Mouse (Mus musculus) hindbrain, postnatal 0 days (tissue): ENCODE results near the gene Ercc6. TPM values are rescaled to one million over a fixed set of nuclear protein-coding genes. Genes with fewer than 3 reads are reported as not detected.

Source experiments
- ATAC-seq: fragments of 200-750 bp; cut with Nextera tagmentation; 2 replicates; pipeline ENCODE4 v1.8.0; 2017; ENCODE audit warnings: mild to moderate bottlenecking, moderate TSS enrichment, moderate library complexity
- DNase-seq: peaks from one replicate; pipeline ENCODE4 v3.0.0-alpha.2; 2015; ENCODE audit warnings: low spot score
- H3K27ac ChIP-seq: fragments of 300-500 bp; sonication (generic); 2 replicates; pipeline ENCODE4 v1.5.1; 2014; ENCODE audit warnings: mild to moderate bottlenecking
- H3K27me3 ChIP-seq: fragments of 300-500 bp; sonication (generic); 2 replicates; pipeline ENCODE4 v1.6.1; 2014; ENCODE audit warnings: low read length, mixed read lengths; ENCODE audit not compliant: insufficient read depth
- H3K36me3 ChIP-seq: fragments of 300-500 bp; sonication (generic); 2 replicates; pipeline ENCODE4 v1.6.1; 2014; ENCODE audit warnings: low read length, mixed read lengths; ENCODE audit not compliant: insufficient read depth
- H3K4me1 ChIP-seq: fragments of 300-500 bp; sonication (generic); 2 replicates; pipeline ENCODE4 v1.6.1; 2014; ENCODE audit warnings: antibody characterized with exemption, low read length, mixed read lengths; ENCODE audit not compliant: insufficient read depth
- H3K4me2 ChIP-seq: fragments of 300-500 bp; sonication (generic); 2 replicates; pipeline ENCODE4 v1.6.1; 2014; ENCODE audit warnings: low read depth, mild to moderate bottlenecking, low read length, moderate library complexity, mixed read lengths
- H3K4me3 ChIP-seq: fragments of 300-500 bp; sonication (generic); 2 replicates; pipeline ENCODE4 v1.5.1; 2014; ENCODE audit warnings: low read length
- H3K9ac ChIP-seq: fragments of 300-500 bp; sonication (generic); replicated peaks from 2 replicates; pipeline ENCODE4 v1.6.1; 2014; ENCODE audit warnings: mild to moderate bottlenecking, low read length, moderate library complexity, mixed read lengths
- H3K9me3 ChIP-seq: fragments of 300-500 bp; sonication (generic); 2 replicates; pipeline ENCODE4 v1.6.1; 2016; ENCODE audit warnings: low read length, mixed read lengths
- CTCF ChIP-seq: IDR thresholded peaks from 2 replicates; pipeline ENCODE4 v1.5.1; 2016; ENCODE audit warnings: antibody characterized with exemption, control low read depth, low read depth
- WGBS: fragments of 180-500 bp; shearing (Covaris S2); extraction: QIAGEN DNeasy Blood & Tissue Kit; methylation state at CpG from one replicate; pipeline ENCODE4 v1.1.7; 2014; 5-methylcytosine and 5-hydroxymethylcytosine counted together
- polyA plus RNA-seq: library from polyadenylated mRNA; unstranded; fragments of >200 nt; fragmentation: Nextera tagmentation; extraction: Ambion mirVana; gene quantifications from 2 replicates; pipeline ENCODE4 v1.2.1, GENCODE M21; 2015
- total RNA-seq: library from RNA; depleted of rRNA; stranded (reverse); fragments of >200 nt; gene quantifications from 2 replicates; pipeline ENCODE4 v1.2.3, GENCODE M21; 2014

Gene Ercc6
- total and polyA plus RNA-seq, 2 experiments from 2014 or later: 12.2 to 18.3 TPM

DNA sequence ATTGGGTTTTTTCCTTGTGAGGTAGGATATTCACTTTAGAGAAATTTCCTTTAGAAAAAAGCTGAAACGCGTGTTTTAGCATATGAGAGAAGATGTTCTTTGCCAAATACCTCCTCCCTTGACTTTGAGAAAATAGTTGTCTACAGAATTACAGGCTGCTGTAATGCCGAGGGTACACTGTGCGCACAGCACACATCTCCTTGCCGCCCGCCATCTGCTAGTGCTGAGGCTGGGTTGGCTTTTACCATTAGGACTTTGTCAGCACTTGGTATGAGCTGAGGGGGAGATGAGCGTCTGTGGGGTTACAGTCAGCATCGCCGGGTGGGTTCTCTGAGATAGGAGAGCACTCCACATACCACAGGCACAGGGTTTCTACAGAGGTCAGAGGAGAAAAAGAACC, 13.9 kb downstream of the Ercc6 start:
- ATAC-seq (no peak), DNase-seq (no peak)
- TF ChIP-seq CTCF: no peak
- no peaks in the 10 kb centered on the region for H3K4me1 ChIP-seq
- H3K9ac ChIP-seq: no peak overlapping the region
- no peak overlapping the region for H3K27ac ChIP-seq
- H3K36me3 ChIP-seq: peaks cover 2% of the 10 kb centered on the region; the same call in 1 of the 2 replicates
- no peak overlapping the region for H3K4me2 ChIP-seq
- H3K4me3 ChIP-seq: no peak overlapping the region
- no peaks in the 10 kb centered on the region for H3K9me3 ChIP-seq
- whole genome bisulfite sequencing: 93% methylated on average over 9 of the region's 9 CpGs
- no peaks in the 10 kb centered on the region for H3K27me3 ChIP-seq

DNA sequence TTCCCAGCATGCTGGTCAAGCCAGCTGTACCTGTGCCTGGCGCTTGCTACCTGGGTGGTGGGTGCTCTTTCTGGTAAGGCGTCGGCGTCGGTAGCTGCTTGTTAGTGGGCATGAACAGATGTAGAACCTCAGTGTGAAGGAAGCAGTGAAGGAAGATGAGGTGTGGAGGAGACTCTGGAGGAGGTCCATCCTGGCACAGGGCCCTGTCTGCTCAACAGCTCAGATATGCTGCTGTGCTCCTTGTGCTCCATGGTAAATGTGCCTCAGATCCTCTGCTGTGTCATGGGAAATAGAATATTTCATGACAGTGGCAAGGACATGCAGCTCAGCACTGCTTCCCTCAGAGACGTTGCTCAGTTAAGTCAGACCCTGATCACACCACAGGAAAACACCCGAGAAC, 15.7 kb downstream of the Ercc6 start:
- ATAC-seq: no peak
- Histone ChIP-seq H3K4me3 (no peak overlapping the region), H3K27ac (no peak overlapping the region), H3K4me1 (no peaks in the 10 kb centered on the region), H3K9ac (no peak overlapping the region), H3K4me2 (no peak overlapping the region), H3K36me3 (no peaks in the 10 kb centered on the region), H3K27me3 (no peaks in the 10 kb centered on the region), H3K9me3 (no peaks in the 10 kb centered on the region)
- 88% methylated on average over 7 of the region's 7 CpGs for WGBS
- TF ChIP-seq CTCF: no peak
- no peak for DNase-seq

- no peaks in the 10 kb centered on the region for H3K36me3 ChIP-seq
- ATAC-seq: peak; percentile 50; the same call in 1 of the 2 replicates
- H3K4me1 ChIP-seq: no peaks in the 10 kb centered on the region
- H3K9ac ChIP-seq: no peak overlapping the region
- no peak overlapping the region for H3K27ac ChIP-seq
- H3K4me2 ChIP-seq: no peak overlapping the region
- no peaks in the 10 kb centered on the region for H3K27me3 ChIP-seq
- no peaks in the 10 kb centered on the region for H3K9me3 ChIP-seq
- TF ChIP-seq CTCF: peak; percentile 89
- H3K4me3 ChIP-seq: no peak overlapping the region
- WGBS: 11% methylated on average over 2 of the region's 2 CpGs
- peak; percentile 83 for DNase-seq
These were observed 17.6 kb downstream of the Ercc6 start for GRCm38 (mm10) chr14:32530896-32531295.

DNA sequence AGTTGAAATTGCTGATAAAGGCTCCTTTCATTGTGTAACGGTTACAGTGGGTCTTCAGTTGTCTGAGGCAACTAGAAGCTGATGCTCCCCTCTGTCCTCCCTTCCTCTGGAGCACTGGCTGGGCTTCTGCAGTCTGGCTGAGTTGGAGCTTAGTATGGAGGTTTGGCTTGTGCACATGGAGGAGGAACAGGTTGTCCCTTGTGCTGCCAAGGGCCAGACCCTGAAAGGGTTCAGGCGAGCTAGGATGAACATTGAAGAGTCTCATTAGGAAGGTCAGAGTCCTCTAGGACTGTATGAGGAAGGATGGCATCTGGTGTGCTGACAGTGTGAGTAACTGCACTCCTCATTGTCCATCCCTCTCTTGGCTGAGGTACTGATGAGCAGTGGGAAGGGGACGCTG, 18.1 kb downstream of the Ercc6 start:
- H3K4me2 ChIP-seq: no peak overlapping the region
- 67% methylated on average over 3 of the region's 3 CpGs for WGBS
- H3K27ac ChIP-seq: no peak overlapping the region
- no peak overlapping the region for H3K4me3 ChIP-seq
- ATAC-seq: no peak; the same call in 1 of the 2 replicates
- H3K4me1 ChIP-seq: peaks cover 2% of the 10 kb centered on the region; the same call in 1 of the 2 replicates
- TF ChIP-seq CTCF: no peak
- H3K9ac ChIP-seq: no peak overlapping the region
- no peaks in the 10 kb centered on the region for H3K36me3 ChIP-seq
- DNase-seq: no peak
- no peaks in the 10 kb centered on the region for H3K27me3 ChIP-seq
- H3K9me3 ChIP-seq: no peaks in the 10 kb centered on the region

GRCm38 (mm10) chr14:32532381-32533147, 19.2 kb downstream of the Ercc6 start:
- peak; percentile 18; the same call in 1 of the 2 replicates for ATAC-seq
- H3K4me2 ChIP-seq: no peak overlapping the region
- H3K4me1 ChIP-seq: peaks cover 6% of the 10 kb centered on the region; the same call in 1 of the 2 replicates
- WGBS: 73% methylated on average over 7 of the region's 7 CpGs
- TF ChIP-seq CTCF: no peak
- H3K27me3 ChIP-seq: no peaks in the 10 kb centered on the region
- no peak overlapping the region for H3K9ac ChIP-seq
- H3K27ac ChIP-seq: no peak overlapping the region
- no peaks in the 10 kb centered on the region for H3K9me3 ChIP-seq
- H3K4me3 ChIP-seq: no peak overlapping the region
- no peak for DNase-seq
- H3K36me3 ChIP-seq: no peaks in the 10 kb centered on the region

DNA sequence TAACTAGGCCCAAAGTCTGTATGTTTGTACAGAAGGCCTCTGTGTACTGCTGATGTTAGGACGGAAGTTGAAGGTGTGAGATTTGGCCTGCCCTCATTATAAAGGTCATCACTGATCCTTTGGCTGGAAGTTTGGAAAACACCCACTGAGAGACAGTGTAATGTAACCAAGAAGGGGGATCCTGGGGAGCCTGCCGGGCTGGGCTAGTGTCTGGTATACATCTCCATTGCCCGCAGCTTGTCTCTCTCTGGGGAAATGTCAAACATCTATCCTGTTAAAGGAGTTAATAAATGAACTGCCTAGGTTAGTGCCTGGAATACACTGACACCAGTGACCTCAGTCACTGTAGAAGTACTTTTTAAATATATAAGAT, 19.8 kb downstream of the Ercc6 start:
- Histone ChIP-seq H3K27me3 (no peaks in the 10 kb centered on the region), H3K4me1 (peaks cover 6% of the 10 kb centered on the region; the same call in 1 of the 2 replicates), H3K9me3 (no peaks in the 10 kb centered on the region), H3K9ac (no peak overlapping the region), H3K36me3 (no peaks in the 10 kb centered on the region), H3K27ac (no peak overlapping the region), H3K4me2 (no peak overlapping the region), H3K4me3 (no peak overlapping the region)
- no peak for DNase-seq
- WGBS: 80% methylated on average over 3 of the region's 3 CpGs
- TF ChIP-seq CTCF: no peak
- no peak for ATAC-seq

GRCm38 (mm10) chr14:32533656-32534055, 20.3 kb downstream of the Ercc6 start:
- ATAC-seq (no peak), DNase-seq (no peak)
- H3K4me1 ChIP-seq: peaks cover 6% of the 10 kb centered on the region; the same call in 1 of the 2 replicates
- no peak overlapping the region for H3K4me2 ChIP-seq
- H3K27ac ChIP-seq: no peak overlapping the region
- no peaks in the 10 kb centered on the region for H3K9me3 ChIP-seq
- WGBS: 91% methylated on average over 4 of the region's 4 CpGs
- no peak for TF ChIP-seq CTCF
- no peak overlapping the region for H3K4me3 ChIP-seq
- H3K36me3 ChIP-seq: no peaks in the 10 kb centered on the region
- H3K27me3 ChIP-seq: no peaks in the 10 kb centered on the region
- no peak overlapping the region for H3K9ac ChIP-seq
